Mouse (Mus musculus): ENCODE data around the gene Fmo2.

DNA sequence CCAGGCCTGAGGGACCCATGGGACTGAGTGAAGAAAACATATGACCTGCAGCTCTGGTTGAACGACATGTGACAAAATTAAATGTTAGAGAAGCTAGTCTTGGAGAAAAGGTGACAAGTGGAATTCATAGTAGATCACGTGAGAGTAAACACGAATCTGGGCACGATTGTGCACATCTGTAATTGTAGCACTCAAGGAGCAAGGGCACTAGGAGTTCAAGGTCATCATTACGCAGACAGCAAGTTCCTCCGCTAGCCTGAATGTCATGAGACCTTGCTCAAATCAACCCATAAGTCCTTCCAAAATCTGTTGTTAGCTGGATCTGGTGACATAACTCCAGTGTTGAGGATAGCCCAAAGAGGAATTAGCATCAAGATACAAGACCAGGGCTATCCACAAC, 59.5 kb downstream of the Fmo2 start:
- TF ChIP-seq CTCF (IDR thresholded peaks at IDR 0.05) (no peak), POLR2A (IDR thresholded peaks at IDR 0.05; ENCODE audit: insufficient read depth, low read depth, low read length) (no peak)

All from heart, adult 2 months (tissue).